Mouse (Mus musculus) spleen, postnatal 0 days (tissue): ENCODE measurements around the gene Dis3l2. TPM values are rescaled to one million over a fixed set of nuclear protein-coding genes. Genes with fewer than 3 reads are reported as not detected.

ENCODE experiments used
- polyA plus RNA-seq: library from polyadenylated mRNA; unstranded; fragments of >200 nt; fragmentation: Nextera tagmentation; extraction: Ambion mirVana; gene quantifications from 2 replicates; pipeline ENCODE4 v1.2.1, GENCODE M21; 2015

The Dis3l2 gene
- 11.7 and 13.1 TPM in 2 replicates for polyA plus RNA-seq

GRCm38 (mm10) chr1:86703300-86703964, at the start of gene Dis3l2:
Gene Dis3l2 (plus strand): TSS chr1:86703808.

GRCm38 (mm10) chr1:86670279-86671038, 33.1 kb upstream of the Dis3l2 start, which contains the start of gene Nppc:
Gene Nppc (minus strand): TSS chr1:86670571.

GRCm38 (mm10) chr1:87089828-87090227, 386.2 kb downstream of the Dis3l2 start, which contains the start of gene Alppl2:
Gene Alppl2 (minus strand): TSS chr1:87089928.

Other genes with a start within 250 kb of the Dis3l2 start
- 1,912 and 1,997 TPM in 2 replicates for gene Ptma, start 177.1 kb upstream of the Dis3l2 start, polyA plus RNA-seq
- gene Pde6d, start 121.2 kb upstream of the Dis3l2 start, polyA plus RNA-seq, result 43.0 and 47.1 TPM in 2 replicates
- 15.5 and 18.0 TPM in 2 replicates for gene Cops7b, start 120.9 kb upstream of the Dis3l2 start, polyA plus RNA-seq
- gene Nppc, start 33.2 kb upstream of the Dis3l2 start, polyA plus RNA-seq, result 0.21 TPM in 1 of 2 replicates, not detected in the other